Mouse (Mus musculus): ENCODE data around the gene Rab11fip4. TPM values are rescaled to one million over a fixed set of nuclear protein-coding genes. Genes with fewer than 3 reads are reported as not detected.

The Rab11fip4 gene
- total RNA-seq, 2 experiments from 2014 or later = 1.9 to 2.6 TPM

DNA sequence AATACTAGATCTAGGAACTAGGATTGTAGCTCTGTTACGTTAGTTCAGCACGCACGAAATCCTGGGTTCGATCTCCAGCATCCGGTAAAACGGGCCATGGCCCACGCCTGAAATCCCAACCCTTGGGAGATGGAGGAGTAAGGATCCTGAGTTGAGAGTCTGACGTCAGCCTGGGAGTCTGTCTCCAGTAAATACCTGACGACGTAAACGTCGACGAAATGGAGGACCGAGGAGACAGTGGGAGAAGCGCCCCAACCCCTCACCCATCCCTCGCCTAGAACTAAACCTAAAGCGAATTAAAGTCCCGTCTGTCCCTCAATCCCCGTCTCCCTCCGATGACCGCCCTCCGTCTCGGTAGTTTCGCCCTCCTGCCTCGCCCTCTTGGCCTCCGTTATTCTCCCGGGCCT lies 112.9 kb downstream of the Rab11fip4 start:
- ATAC-seq (replicated peaks; ENCODE audit: poor library complexity, severe bottlenecking) = 0 out of 2 replicates have a peak, but pooled peaks have one; percentile 15

DNA sequence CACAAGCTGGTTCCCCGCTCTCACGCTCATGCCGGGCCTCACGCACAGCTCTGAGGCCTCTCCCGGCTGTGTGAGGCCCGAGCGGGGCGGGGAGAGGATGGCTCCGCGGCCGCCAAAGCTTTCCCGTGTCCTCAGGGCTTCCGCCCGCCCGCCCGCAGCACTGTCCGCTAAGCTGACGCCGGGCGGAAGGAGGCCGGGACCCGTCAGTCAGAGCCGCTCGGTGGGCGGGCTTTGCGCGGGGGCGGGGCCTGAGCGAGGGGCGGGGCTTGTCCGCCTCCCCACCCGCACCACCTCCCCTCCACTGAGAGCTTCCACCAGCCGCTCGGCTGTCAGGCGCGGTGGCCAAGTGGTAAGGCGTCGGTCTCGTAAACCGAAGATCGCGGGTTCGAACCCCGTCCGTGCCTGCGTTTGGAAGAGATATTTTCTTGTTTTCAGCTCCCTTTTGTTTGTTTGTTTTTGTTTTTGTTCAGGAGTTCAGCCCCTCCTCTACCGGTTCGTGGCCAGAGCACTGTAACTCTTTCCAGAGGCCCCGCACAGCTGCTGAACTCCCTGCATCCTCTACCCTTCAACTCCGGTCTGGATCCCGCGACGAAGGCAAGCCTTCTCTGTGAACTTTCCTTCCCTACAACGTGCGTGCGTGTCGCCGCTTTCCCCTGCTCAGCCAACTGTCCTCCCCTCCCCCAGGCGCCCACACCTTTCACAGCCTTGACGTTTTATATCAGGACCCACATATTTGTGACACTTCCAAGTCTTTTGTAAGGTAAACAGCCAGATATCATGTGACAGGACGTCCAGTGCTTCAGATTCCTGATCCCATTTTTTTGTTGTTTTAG lies 113.5 kb downstream of the Rab11fip4 start:
- ATAC-seq (replicated peaks; ENCODE audit: poor library complexity, severe bottlenecking) = peak; percentile 83

DNA sequence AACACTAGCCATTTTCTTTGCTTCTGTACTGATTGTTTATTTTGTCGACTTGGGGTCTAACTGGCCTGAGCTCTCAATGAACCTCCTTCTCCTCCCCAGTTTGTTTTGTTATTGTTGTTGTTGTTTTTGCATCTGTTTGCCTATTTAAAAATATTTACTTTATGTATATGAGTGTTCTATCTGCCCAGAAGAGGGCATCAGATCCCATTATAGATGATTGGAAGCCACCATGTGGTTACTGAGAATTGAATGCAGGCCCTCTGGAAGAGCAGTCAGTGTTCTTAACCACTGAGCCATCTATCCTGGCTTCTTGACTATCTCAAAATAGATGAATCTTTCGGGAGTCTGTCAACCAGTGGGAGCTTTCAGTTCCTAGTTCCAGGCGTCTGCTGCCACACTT lies 116.1 kb downstream of the Rab11fip4 start:
- no peak for ATAC-seq (replicated peaks; ENCODE audit: poor library complexity, severe bottlenecking)

DNA sequence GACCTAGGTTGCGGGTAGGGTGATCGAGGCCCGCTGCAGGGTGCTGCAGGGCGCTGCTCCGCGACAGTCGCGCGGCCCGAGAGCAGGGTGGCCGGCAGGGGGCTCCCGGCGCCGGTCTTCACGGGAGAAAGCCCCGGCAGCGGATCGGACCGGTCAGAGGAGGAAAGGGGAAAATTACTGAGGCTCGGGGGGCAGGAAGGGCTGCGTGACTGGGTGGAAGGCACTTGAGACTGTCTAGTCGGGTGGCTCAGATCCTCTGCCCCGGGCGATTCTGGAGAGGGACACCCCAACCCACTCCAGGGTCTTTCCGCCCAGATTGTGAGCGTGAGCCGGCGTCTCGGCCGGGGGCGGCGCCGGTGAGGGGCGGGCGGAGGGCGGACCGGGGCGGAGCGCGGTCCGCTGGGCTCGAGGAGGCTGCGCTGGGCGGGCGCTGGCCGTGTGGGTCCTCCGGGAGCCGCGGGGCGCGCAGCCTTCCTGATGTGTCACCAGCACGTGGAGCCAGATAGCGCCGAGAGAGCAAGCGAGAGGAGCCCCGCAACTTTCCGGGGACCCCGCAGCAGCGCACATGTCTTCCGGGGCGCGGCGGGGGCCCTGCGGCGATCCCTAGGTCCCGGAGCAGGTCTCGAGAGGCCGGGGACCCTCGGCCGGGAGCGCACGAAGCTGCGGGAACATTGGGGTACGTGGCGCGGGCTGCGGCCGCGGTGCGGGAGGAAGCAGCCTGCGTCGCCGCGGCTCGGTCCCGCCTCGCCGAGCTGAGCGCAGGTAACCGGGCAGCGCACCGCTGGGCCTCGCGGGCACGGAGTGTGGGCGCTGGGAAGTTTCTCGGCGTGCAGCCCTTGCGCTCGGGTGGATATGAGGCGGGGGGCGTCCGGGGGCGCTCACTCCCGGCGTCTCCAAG lies 120.1 kb downstream of the Rab11fip4 start:
- peak; percentile 77 for ATAC-seq (replicated peaks; ENCODE audit: poor library complexity, severe bottlenecking)

DNA sequence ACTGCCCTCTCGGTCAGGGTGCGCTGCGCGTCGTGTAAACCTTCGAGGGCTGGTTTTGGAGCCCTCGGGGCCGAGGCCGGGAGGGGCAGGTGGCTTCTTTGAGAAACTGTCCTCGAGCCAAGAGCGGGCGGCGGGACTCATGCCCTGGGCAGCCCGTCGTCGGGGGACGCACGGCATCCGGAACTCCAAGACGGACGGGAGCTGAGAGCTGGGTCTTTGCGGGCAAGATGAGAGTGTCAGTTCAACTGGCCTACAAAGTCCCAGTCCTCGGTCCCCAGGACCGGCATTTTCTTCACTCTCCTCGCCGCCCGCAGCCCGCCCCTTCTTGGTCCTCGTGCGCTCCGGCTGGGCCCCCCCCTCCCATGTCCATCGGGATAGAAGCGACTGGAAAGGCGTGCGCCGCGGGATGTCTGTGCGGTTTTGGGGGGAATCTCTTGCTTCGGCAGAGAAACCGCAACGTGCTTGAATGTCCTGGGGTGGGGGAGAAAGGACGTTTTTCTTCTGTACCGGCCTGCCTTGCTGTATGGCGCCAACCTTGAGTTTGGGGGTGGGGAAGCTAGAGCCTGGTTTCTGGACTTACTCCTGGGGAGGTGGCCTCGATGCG lies 120.9 kb downstream of the Rab11fip4 start:
- 0 out of 2 replicates have a peak, but pooled peaks have one; percentile 7 for ATAC-seq (replicated peaks; ENCODE audit: poor library complexity, severe bottlenecking)

DNA sequence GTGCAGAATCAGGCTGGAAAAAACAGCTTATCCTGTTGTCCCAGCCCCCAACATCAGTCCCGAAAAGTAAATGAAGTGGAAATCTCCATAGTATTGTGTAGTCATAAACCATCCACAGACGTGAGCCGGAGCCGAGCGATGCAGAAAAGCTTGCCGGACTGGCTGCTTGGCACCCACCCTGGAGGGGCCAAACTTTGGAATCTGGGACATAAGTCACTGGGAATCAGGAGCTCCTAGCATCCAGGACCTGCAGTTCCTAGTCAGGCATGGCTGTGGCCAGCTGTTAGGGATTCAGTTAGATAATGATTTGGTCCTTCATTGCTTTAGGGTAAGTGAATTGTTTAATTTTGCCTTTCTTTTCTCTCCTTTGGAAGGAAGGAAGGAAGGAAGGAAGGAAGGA lies 122.2 kb downstream of the Rab11fip4 start:
- no peak for ATAC-seq (replicated peaks; ENCODE audit: poor library complexity, severe bottlenecking)

DNA sequence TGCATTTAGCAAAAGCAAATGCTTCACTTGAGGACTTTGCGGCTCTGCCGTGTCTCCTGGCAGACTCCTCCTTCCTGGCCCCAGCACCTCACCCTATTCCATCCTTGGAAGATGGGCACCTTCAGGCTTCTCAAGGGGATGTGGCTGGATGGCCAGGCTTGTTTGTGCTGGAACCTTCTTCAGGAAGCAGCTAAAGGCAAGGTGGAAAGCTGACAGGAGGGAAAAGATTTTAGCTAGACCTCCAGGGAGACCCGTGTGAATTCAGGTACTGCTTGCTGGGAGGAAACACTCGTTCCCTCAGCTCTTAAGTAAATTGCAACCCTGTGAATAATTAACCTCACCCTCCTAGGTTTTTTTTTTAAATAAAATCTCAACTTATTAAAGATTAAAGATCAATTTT lies 122.7 kb downstream of the Rab11fip4 start:
- no peak for ATAC-seq (replicated peaks; ENCODE audit: poor library complexity, severe bottlenecking)

DNA sequence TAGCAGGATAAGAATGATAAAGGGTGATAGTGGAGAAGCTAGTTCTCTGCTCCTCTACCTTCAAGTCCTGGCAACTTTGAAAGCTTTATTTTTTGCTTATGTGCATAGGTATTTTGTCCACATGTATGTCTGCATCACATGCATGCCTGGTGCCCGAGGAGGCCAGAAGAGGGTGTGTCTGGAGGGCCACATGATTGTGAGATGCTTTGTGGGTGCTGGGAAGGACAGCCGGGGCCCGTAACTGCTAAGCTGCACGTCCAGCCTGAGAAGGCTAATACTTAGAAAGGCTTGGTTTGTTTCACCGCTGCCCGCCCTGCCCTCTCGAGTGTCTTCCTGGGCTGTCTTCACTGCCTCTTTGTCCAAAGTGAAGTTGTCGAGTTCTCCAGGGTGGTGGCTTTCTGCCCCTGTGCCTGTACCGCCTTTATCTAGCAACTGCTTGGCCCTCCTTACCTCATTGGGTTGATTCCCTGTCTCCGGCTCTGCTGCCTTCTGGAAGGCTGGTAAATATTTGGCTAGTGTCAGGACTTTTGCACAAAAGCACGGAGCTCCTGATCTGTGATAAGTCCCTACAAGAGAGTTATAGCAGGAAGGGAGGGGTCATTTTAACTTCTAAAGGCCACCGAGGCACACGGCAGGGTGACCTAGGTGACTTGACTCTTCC lies 123.2 kb downstream of the Rab11fip4 start:
- ATAC-seq (replicated peaks; ENCODE audit: poor library complexity, severe bottlenecking) = no peak

DNA sequence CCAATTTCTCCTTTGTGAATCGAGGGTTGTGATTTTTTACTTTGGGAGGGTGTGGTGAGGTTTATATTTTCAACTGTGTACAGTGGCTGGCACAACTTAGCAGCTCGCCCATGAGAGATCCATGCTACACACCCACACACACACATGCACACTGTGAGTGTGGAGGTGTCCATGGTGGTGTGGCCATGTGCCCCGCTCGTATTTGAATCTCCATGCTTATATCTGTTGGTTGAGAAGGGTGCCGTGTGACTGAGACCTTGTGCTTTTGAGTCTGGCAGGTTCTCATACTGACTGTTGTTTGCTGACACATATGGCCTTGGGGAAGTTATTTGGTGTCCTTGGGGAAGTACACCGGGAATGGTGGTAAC lies 123.7 kb downstream of the Rab11fip4 start:
- ATAC-seq (replicated peaks; ENCODE audit: poor library complexity, severe bottlenecking) = no peak

DNA sequence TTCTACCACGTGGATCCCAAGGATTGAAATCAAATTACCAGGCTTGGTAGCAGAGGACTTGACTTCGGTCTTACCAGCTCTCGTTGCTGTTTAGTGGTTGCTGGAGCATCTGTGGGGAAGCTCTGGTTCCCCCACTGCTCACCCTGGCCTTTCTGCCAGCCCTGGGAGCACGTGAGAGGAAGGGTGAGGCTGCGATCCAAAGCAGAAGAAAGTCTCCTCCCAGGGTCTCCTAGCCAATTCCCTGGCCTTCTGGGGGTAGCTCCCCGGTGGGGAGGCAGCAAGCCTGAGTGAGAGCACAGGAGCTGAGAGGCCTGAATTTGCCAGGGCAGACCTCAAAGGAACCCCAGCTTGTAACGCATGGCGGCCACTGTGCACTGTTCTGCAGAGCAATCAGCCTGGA lies 124.3 kb downstream of the Rab11fip4 start:
- no peak for ATAC-seq (replicated peaks; ENCODE audit: poor library complexity, severe bottlenecking)

DNA sequence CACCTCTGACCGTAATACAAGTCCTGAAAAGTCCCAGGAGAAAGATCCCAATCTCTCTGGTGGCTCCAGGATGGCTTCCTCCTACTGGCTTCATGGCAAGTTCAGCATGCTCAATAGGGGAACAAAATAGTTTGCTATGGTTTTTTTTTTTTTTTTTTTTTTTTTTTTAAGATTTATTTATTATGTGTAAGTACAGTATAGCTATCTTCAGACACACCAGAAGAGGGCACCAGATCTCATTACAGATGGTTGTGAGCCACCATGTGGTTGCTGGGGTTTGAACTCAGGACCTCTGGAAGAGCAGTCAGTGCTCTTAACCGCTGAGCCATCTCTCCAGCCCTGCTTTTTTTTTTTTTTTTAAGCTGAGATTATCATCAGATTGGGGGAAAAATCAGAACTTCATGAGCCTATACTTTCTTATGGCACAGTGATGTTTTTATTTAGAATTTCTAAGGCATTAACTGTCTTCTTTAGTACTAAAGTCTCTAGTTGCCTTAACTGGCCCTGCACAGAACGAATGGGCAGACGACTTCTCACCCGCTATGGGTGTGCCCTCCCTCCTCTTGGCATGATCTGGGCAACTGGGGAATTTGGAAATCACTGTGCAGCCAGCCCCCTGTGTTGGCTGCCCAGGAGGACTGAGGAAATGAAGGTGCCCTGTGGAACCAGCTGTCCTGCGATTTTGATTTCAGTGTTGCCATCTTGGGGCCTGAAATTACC lies 124.9 kb downstream of the Rab11fip4 start:
- ATAC-seq (replicated peaks; ENCODE audit: poor library complexity, severe bottlenecking) = 0 out of 2 replicates have a peak, but pooled peaks have one; percentile 2

DNA sequence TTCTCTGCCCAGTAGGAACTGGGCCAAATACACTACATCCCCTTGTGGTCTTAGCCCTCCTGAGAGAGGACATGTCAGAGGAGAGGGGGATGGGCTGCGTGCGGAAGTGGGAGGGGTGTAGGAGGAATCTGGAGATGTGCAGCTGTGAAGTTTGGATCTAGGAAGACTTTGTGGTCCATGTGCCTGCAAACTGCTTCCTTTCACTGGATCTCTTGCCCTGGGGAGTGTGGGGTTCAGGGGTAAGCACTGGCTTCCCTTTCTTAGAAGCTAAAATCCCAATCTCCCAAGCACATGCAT lies 125.4 kb downstream of the Rab11fip4 start:
- ATAC-seq (replicated peaks; ENCODE audit: poor library complexity, severe bottlenecking) = peak; percentile 38

DNA sequence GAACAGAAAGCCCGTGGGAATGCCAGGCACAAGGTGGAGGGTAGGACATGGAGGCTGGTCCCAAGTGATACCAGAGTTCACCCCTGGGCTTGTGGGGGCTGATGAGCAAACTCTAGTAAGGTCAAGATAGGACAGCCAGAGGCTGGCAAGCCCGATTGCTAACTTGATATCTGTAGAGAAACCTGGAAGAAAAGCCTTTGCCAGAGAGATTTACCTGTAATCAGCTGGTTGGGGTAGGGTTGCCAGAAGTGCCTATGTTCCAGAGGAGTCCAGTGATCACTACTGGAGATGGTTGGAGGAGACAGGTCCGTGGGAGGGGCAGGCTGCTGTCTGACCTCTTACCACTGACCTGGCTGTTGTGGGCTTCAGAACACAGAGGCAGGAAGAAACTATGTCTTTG lies 126.3 kb downstream of the Rab11fip4 start:
- ATAC-seq (replicated peaks; ENCODE audit: poor library complexity, severe bottlenecking) = no peak

DNA sequence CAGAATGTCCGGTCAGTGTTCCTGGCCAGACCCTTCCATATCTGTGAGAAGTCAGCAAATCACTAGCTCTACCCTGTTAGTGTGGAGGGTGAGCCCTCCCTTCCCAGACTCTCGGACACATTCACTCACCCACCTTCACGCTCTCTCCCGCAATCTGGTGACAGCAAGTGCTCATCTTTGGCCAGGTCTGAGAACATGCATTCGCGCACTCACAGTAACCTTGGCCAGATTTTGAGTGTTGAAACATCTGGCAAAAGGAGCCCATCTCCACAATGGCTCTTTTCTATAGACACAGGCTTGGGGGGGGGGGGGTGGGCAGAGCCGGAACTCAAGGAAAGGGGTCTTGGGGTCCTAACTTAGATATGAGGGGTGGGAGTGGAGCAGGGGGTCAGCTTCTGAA lies 126.8 kb downstream of the Rab11fip4 start:
- ATAC-seq (replicated peaks; ENCODE audit: poor library complexity, severe bottlenecking) = no peak

DNA sequence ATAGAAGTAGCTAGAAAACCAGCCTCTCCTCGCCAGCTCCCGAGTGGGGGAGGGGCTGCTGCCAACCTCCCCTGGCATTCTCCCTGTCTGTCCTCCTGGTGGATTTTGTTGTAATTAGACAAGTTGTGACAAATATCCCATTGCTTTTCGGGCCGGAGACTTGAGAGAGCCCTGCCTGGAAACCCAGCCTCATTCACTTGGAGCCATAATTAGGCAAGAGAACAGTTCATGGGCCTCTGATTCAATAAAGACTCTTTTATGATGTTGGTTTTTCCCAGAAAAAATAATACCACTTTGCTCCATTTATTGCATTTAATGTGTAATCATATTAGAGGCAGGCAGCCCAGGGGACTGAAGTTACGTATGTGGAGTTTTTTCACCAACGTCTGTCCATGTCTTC lies 127.2 kb downstream of the Rab11fip4 start:
- ATAC-seq (replicated peaks; ENCODE audit: poor library complexity, severe bottlenecking) = no peak

DNA sequence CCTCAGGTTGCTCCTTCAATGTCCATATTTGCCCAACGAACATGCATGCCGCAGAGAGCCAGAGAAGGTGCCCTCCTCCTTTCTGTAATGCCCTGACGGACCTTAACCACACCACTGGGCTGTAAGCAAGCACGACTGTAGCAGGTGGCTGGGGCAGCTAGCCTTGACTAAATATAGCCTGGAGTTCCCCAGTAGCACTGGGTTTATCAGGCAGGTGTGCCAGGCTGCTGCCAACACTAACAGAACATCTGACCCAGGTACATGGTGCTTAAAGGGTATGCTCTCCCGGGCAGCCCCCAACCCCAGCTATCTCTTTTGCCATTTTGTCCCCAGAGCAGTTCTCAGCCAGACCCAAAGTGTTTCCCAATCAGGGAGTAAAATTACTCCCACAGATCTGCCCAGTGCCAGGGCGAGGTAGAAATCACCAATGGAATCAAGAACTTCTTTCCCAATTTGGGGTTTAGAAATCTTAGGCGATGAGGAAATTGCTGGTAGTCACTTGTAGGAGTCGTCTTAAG lies 127.9 kb downstream of the Rab11fip4 start:
- peak; percentile 73 for ATAC-seq (replicated peaks; ENCODE audit: poor library complexity, severe bottlenecking)

DNA sequence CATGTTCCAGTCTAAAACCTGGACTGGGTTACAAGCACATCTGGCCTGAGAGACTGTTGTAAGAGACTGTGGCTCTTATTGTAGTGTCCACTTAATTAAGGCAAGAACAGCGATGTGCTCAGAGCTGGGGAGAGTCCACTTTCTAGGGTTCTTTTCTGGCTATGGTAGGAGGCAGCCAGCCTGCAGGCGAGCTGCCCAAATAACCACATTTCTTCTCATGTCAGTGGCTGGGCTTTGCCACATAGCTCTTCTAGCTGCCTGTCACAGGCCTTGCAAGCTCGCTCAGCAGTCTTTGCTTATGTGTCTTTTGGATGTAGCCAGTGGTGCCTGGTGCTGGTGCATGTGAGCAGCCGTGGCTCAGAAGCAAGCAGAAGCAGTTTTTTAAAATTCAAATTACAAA lies 129.7 kb downstream of the Rab11fip4 start:
- no peak for ATAC-seq (replicated peaks; ENCODE audit: poor library complexity, severe bottlenecking)

DNA sequence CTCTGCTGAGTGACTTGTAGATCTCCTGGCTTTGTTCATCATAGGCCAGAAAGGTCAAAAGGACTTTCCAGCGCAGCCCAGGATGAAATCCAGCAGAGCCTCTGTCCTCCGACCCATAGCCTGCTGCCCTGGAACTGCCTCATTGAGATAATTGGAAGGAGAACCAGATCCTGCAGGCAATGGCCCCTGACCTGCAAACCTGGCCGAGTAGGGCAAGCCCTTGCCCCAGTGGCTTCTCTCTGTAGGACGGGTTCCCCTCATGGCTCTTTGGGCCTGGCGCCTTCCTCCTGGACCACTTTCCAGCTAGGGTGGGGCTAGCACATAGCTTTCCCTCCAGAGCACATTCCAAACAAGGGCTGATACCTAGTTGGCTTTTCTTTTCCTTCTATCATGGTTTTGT lies 131.8 kb downstream of the Rab11fip4 start:
- no peak for ATAC-seq (replicated peaks; ENCODE audit: poor library complexity, severe bottlenecking)

DNA sequence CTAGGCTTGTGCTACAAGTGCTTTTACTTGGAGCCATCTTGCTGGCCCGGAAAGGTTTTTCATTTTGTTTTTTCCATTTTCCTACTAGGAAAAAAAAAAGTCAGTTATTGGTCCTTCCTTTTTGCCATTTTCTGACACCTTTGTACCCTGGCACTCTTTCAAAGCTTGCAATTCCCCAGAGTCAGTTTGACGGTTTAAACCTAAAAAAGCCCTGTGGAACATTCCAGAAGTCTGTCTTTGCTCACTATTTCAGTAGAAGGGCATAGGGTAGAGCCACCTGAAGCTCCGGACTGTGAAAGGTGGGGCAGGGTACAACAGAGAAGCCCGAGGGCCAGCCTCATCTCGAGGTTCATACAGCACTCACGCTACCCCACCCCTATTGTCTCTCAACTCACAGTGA lies 134.0 kb downstream of the Rab11fip4 start:
- ATAC-seq (replicated peaks; ENCODE audit: poor library complexity, severe bottlenecking) = no peak

All from granulocyte monocyte progenitor cell, adult 5-6 weeks (primary cell).